Mouse (Mus musculus): ENCODE data around the gene Mcrip2. TPM values are rescaled to one million over a fixed set of nuclear protein-coding genes. Genes with fewer than 3 reads are reported as not detected.

The Mcrip2 gene
- polyA plus RNA-seq, 1 experiment from 2014 or later, result 15.9 TPM

DNA sequence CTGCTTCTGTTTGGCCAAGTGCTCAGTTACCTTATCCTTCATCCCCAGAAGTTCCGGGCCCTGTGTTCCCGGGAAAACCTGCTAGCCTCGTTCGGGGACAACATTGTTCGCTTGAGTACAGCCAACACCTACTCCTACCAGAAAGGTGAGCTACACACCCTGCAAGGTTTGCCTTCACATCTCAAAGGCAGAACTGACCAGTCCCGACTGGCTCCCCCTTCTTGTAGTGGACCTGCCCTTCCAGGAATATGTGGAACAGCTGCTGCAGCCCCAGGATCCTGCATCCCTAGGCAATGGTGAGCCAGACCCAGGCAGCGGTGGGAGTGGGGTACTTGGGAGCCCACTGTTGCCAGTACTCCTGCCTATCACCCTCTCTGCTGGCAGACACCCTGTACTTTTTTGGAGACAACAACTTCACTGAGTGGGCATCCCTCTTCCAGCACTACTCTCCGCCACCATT, 39.0 kb downstream of the Mcrip2 start:
- Histone ChIP-seq H3K4me3 (ENCODE audit: low read depth, low read length) (peak overlapping the region; percentile 61), H3K9ac (ENCODE audit: low read length) (peak overlapping the region; percentile 88), H3K27me3 (replicated peaks; ENCODE audit: control insufficient read depth, insufficient read depth, low read length) (no peaks in the 10 kb centered on the region), H3K4me1 (ENCODE audit: control insufficient read depth, insufficient read depth, low read length) (peaks cover 38% of the 10 kb centered on the region), H3K9me3 (replicated peaks; ENCODE audit: control insufficient read depth, low read length) (no peaks in the 10 kb centered on the region), H3K36me3 (ENCODE audit: control insufficient read depth, insufficient read depth, low read length) (peaks cover 50% of the 10 kb centered on the region), H3K4me2 (ENCODE audit: low read length) (peak overlapping the region; percentile 89), H3K27ac (ENCODE audit: low read depth, low read length) (peak overlapping the region; percentile 92)
- DNase-seq (ENCODE audit: low spot score) (no peak), ATAC-seq (no peak)
- WGBS, result 37% methylated on average over 8 of the region's 8 CpGs

DNA sequence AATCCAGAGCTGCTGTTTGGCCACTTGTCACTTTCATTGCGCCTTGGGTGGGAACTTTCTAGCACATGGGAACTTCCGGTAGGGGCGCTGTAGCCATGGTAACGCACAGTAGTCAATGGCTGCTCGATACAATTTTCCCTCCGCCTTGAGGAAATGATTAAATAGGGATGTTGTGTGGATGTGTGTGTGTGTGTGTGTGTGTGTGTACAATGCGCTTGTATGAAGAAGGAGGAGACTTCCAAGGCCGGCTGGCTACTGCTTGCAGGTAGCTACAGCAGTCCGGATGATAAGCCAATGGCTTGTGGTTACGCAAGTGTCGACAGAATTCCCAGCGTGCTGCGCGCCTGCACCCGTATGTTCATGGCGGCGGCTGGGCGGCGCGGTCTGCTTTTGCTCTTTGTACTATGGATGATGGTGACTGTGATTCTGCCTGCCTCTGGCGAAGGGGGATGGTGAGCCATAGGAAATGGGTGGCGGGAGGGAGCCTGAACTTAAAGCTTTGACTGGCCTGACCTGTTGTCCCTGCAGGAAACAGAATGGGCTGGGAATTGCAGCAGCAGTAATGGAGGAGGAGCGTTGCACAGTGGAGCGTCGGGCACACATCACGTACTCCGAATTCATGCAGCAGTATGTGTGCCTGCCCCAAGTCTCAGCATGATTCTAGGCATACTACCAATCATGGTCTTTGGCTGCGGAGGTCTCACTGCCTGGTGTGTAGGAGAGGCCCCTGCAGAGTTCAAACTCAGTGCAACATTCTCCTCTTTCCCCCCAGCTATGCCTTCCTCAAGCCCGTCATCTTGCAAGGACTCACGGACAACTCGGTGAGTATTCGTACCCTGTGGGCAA, 39.6 kb downstream of the Mcrip2 start, which contains the start of gene Jmjd8:
Gene Jmjd8, plus strand, starts transcription at position 156 of the 846 bp plus-strand sequence.
- 2% methylated on average over 32 of the region's 32 CpGs for WGBS

DNA sequence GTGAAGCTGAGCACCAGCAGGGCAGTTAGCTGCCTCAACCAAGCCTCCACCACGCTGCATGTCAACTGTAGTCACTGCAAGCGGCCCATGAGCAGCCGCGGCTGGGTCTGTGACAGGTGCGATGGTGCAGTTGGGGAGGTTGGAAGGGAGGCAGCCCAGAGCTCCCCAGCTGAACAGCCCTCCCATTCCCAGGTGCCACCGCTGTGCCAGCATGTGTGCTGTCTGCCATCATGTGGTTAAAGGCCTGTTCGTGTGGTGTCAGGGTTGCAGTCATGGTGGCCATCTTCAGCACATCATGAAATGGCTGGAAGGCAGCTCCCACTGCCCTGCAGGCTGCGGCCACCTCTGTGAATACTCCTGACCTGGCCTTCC, 40.4 kb downstream of the Mcrip2 start:
- peak overlapping the region; percentile 92; the same call in 1 of the 2 replicates for H3K27ac ChIP-seq (ENCODE audit: low read depth, low read length)
- peak overlapping the region; percentile 61 for H3K4me3 ChIP-seq (ENCODE audit: low read depth, low read length)
- ATAC-seq, result no peak
- peaks cover 50% of the 10 kb centered on the region for H3K36me3 ChIP-seq (ENCODE audit: control insufficient read depth, insufficient read depth, low read length)
- peak overlapping the region; percentile 89 for H3K4me2 ChIP-seq (ENCODE audit: low read length)
- peaks cover 35% of the 10 kb centered on the region for H3K4me1 ChIP-seq (ENCODE audit: control insufficient read depth, insufficient read depth, low read length)
- H3K9me3 ChIP-seq (replicated peaks; ENCODE audit: control insufficient read depth, low read length), result no peaks in the 10 kb centered on the region
- 83% methylated on average over 8 of the region's 8 CpGs for WGBS
- no peaks in the 10 kb centered on the region for H3K27me3 ChIP-seq (replicated peaks; ENCODE audit: control insufficient read depth, insufficient read depth, low read length)
- H3K9ac ChIP-seq (ENCODE audit: low read length), result peak overlapping the region; percentile 88
- no peak for DNase-seq (ENCODE audit: low spot score)

More for the DNA sequence above, 39.6 kb downstream of the Mcrip2 start, which contains the start of gene Jmjd8:
- Histone ChIP-seq H3K9ac (ENCODE audit: low read length) (peak within 1 kb of the TSS; percentile 88), H3K27me3 (replicated peaks; ENCODE audit: control insufficient read depth, insufficient read depth, low read length) (no peaks in the 10 kb centered on the region), H3K36me3 (ENCODE audit: control insufficient read depth, insufficient read depth, low read length) (peaks cover 50% of the 10 kb centered on the region), H3K4me1 (ENCODE audit: control insufficient read depth, insufficient read depth, low read length) (peaks cover 38% of the 10 kb centered on the region), H3K27ac (ENCODE audit: low read depth, low read length) (peak within 1 kb of the TSS; percentile 92), H3K9me3 (replicated peaks; ENCODE audit: control insufficient read depth, low read length) (no peaks in the 10 kb centered on the region), H3K4me3 (ENCODE audit: low read depth, low read length) (peak within 1 kb of the TSS; percentile 61), H3K4me2 (ENCODE audit: low read length) (peak within 1 kb of the TSS; percentile 89)
- peak; percentile 56 for ATAC-seq
- peak; percentile 93 for DNase-seq (ENCODE audit: low spot score)

DNA sequence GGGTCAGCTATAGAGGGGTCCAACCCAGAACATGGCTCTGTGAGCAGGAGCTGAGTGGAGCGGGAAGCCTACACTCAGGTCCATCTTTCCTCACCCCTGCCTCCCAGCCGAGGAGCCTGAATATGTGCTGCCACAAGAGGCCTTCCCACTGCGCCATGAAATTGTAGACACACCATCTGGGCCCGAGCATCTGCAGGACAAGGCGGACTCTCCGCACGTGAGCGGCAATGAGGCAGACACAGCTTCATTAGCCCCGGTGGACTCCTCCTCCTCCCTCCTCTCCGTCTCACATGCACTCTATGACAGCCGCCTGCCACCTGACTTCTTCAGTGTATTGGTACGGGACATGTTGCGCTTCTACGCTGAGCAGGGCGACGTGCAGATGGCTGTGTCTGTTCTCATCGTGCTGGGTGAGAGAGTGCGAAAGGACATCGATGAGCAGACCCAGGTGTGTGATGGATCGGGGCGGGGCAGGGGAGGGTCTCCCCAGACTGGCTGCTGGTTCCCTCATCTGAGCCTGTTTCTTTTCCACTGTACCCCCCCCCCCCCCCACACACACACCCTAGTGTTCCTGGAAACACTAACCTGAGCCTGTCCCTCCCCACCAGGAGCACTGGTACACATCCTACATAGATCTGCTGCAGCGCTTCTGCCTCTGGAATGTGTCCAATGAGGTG, 40.9 kb downstream of the Mcrip2 start:
- peak overlapping the region; percentile 89; the same call in 1 of the 2 replicates for H3K4me2 ChIP-seq (ENCODE audit: low read length)
- ATAC-seq (no peak), DNase-seq (ENCODE audit: low spot score) (no peak)
- 91% methylated on average over 22 of the region's 22 CpGs for WGBS
- peaks cover 35% of the 10 kb centered on the region for H3K4me1 ChIP-seq (ENCODE audit: control insufficient read depth, insufficient read depth, low read length)
- H3K27ac ChIP-seq (ENCODE audit: low read depth, low read length), result no peak overlapping the region
- no peak overlapping the region for H3K4me3 ChIP-seq (ENCODE audit: low read depth, low read length)
- no peaks in the 10 kb centered on the region for H3K27me3 ChIP-seq (replicated peaks; ENCODE audit: control insufficient read depth, insufficient read depth, low read length)
- H3K9me3 ChIP-seq (replicated peaks; ENCODE audit: control insufficient read depth, low read length), result no peaks in the 10 kb centered on the region
- H3K9ac ChIP-seq (ENCODE audit: low read length), result no peak overlapping the region
- H3K36me3 ChIP-seq (ENCODE audit: control insufficient read depth, insufficient read depth, low read length), result peaks cover 50% of the 10 kb centered on the region

DNA sequence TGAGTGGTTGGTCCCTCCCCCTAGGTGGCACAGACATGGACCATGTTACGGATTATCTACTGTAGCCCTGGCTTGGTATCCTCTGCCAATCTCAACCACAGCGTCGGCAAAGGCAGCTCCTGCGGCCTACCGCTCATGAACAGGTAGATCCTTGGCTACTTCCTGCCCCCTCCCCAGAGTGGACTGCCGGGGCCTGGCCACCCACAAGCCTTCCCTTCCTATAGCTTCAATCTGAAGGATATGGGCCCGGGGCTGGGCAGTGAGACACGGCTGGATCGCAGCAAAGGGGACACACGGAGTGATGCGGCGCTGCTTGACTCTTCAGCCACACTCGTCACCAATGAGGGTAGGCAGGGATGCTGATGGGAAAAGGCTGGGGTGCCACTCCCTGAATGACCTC, 41.6 kb downstream of the Mcrip2 start:
- Histone ChIP-seq H3K27ac (ENCODE audit: low read depth, low read length) (no peak overlapping the region), H3K27me3 (replicated peaks; ENCODE audit: control insufficient read depth, insufficient read depth, low read length) (no peaks in the 10 kb centered on the region), H3K4me3 (ENCODE audit: low read depth, low read length) (no peak overlapping the region), H3K4me1 (ENCODE audit: control insufficient read depth, insufficient read depth, low read length) (peaks cover 34% of the 10 kb centered on the region), H3K9ac (ENCODE audit: low read length) (no peak overlapping the region), H3K9me3 (replicated peaks; ENCODE audit: control insufficient read depth, low read length) (no peaks in the 10 kb centered on the region), H3K4me2 (ENCODE audit: low read length) (no peak overlapping the region), H3K36me3 (ENCODE audit: control insufficient read depth, insufficient read depth, low read length) (peaks cover 50% of the 10 kb centered on the region)
- no peak for ATAC-seq
- no peak for DNase-seq (ENCODE audit: low spot score)
- WGBS, result 96% methylated on average over 13 of the region's 13 CpGs

DNA sequence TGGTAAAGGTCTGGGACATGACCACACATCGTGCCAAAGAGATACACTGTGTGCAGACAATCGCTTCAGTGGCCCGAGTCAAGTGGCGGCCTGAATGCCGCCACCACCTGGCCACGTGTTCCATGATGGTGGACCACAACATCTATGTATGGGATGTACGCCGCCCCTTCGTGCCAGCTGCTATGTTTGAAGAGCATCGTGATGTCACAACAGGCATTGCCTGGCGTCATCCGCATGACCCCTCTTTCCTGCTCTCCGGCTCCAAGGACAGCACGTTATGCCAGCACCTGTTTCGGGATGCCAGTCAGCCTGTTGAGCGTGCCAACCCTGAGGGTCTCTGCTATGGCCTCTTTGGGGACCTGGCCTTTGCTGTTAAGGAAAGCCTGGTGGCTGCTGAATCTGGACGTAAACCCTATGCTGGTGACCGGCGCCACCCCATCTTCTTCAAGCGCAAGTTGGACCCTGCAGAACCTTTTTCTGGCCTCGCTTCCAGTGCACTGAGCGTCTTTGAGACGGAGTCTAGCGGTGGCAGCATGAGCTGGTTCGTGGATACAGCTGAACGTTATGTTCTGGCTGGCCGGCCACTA, 42.5 kb downstream of the Mcrip2 start:
- DNase-seq (ENCODE audit: low spot score) (no peak), ATAC-seq (no peak)
- peaks cover 25% of the 10 kb centered on the region for H3K4me1 ChIP-seq (ENCODE audit: control insufficient read depth, insufficient read depth, low read length)
- WGBS, result 95% methylated on average over 27 of the region's 27 CpGs
- no peak overlapping the region for H3K9ac ChIP-seq (ENCODE audit: low read length)
- no peaks in the 10 kb centered on the region for H3K27me3 ChIP-seq (replicated peaks; ENCODE audit: control insufficient read depth, insufficient read depth, low read length)
- peaks cover 43% of the 10 kb centered on the region for H3K36me3 ChIP-seq (ENCODE audit: control insufficient read depth, insufficient read depth, low read length)
- no peak overlapping the region for H3K27ac ChIP-seq (ENCODE audit: low read depth, low read length)
- no peaks in the 10 kb centered on the region for H3K9me3 ChIP-seq (replicated peaks; ENCODE audit: control insufficient read depth, low read length)
- no peak overlapping the region for H3K4me3 ChIP-seq (ENCODE audit: low read depth, low read length)
- no peak overlapping the region for H3K4me2 ChIP-seq (ENCODE audit: low read length)

DNA sequence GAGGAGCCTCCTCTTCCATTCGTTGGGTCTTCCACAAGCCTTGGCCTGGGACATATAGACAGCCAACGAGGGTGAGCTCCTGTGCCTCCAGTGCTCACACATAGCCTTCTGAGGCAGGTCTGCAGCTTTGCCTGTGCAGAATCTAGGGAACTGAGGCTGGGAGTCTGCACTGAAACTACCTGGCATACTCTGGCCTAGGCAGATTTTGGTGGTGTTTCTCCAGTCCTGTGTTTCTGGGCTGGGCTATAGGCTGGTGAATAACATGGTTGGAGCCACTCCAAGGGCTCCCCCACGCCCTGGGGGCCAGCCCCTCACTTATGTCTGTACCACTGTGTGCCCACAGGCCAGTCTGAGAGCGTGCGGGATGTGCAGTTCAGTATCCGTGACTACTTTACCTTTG, 43.3 kb downstream of the Mcrip2 start:
- DNase-seq (ENCODE audit: low spot score), result no peak
- Histone ChIP-seq H3K9me3 (replicated peaks; ENCODE audit: control insufficient read depth, low read length) (no peaks in the 10 kb centered on the region), H3K27me3 (replicated peaks; ENCODE audit: control insufficient read depth, insufficient read depth, low read length) (0 out of 2 replicates have a peak, but pooled peaks cover 1% of the 10 kb centered on the region), H3K4me3 (ENCODE audit: low read depth, low read length) (no peak overlapping the region), H3K27ac (ENCODE audit: low read depth, low read length) (no peak overlapping the region), H3K9ac (ENCODE audit: low read length) (no peak overlapping the region), H3K4me2 (ENCODE audit: low read length) (0 out of 2 replicates have a peak overlapping the region, but pooled peaks have one; percentile 96), H3K4me1 (ENCODE audit: control insufficient read depth, insufficient read depth, low read length) (peaks cover 25% of the 10 kb centered on the region), H3K36me3 (ENCODE audit: control insufficient read depth, insufficient read depth, low read length) (peaks cover 35% of the 10 kb centered on the region)
- ATAC-seq, result no peak
- WGBS, result 85% methylated on average over 6 of the region's 6 CpGs

DNA sequence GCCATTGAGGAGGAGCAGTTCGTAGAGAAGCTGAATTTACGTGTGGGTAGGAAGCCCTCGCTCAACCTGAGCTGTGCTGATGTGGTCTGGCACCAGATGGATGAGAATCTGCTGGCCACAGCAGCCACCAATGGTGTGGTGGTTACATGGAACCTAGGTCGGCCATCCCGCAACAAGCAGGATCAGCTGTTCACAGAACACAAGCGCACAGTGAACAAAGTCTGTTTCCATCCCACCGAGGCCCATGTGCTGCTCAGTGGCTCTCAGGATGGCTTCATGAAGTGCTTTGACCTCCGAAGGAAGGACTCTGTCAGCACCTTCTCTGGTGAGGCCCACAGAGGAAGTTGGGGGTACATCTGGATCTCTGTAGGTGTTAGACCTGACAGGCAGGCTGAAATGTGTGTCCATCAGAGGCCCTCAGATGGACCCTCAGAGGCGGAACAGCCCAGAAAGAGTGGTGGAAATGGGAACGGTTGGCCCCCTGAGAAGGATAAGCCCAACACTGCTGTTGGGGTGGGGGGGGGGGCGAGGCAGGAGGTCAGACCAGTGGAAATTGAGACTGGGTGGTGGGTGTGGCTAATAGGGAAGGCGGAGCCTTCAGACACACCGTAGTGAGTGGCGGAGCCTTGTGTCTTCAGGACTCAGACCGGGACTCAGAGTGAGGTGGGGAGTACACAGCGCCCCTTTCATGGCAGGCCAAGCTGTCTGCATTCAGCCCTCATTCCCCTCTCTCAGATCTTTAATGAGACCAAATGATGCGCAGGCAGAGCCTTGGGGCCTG, 44.0 kb downstream of the Mcrip2 start:
- Histone ChIP-seq H3K4me1 (ENCODE audit: control insufficient read depth, insufficient read depth, low read length) (peaks cover 19% of the 10 kb centered on the region), H3K36me3 (ENCODE audit: control insufficient read depth, insufficient read depth, low read length) (peaks cover 34% of the 10 kb centered on the region), H3K9me3 (replicated peaks; ENCODE audit: control insufficient read depth, low read length) (no peaks in the 10 kb centered on the region), H3K4me2 (ENCODE audit: low read length) (peak overlapping the region; percentile 96), H3K27ac (ENCODE audit: low read depth, low read length) (no peak overlapping the region), H3K27me3 (replicated peaks; ENCODE audit: control insufficient read depth, insufficient read depth, low read length) (0 out of 2 replicates have a peak, but pooled peaks cover 5% of the 10 kb centered on the region), H3K9ac (ENCODE audit: low read length) (peak overlapping the region; percentile 72), H3K4me3 (ENCODE audit: low read depth, low read length) (peak overlapping the region; percentile 46)
- ATAC-seq, result no peak
- DNase-seq (ENCODE audit: low spot score), result no peak
- WGBS, result 80% methylated on average over 17 of the region's 17 CpGs

Measured in forebrain, embryonic 14.5 days (tissue).